Mouse (Mus musculus) liver, embryonic 14.5 days (tissue): ENCODE data around the gene Dclre1b.

ENCODE experiments used
- CTCF ChIP-seq: IDR thresholded peaks from 2 replicates; pipeline ENCODE4 v1.5.1; 2016; ENCODE audit warnings: antibody characterized with exemption, low read depth, control low read depth
- EP300 ChIP-seq: IDR thresholded peaks from 2 replicates; pipeline ENCODE4 v1.6.1; 2016; ENCODE audit warnings: antibody characterized with exemption, low read depth

- TF ChIP-seq CTCF (no peak), EP300 (no peak)
Observed at GRCm38 (mm10) chr3:103857036-103857805, 48.0 kb upstream of the Dclre1b start.
